ENCODE assay signal across 10 mouse cellular contexts in genomic region chr3:89058783-89059182, GRCm38 (mm10). TPM values are rescaled to one million over a fixed set of nuclear protein-coding genes. Genes with fewer than 3 reads are reported as not detected.
DNase-seq lines count a peak whose midpoint lies in the region; ATAC-seq and TF ChIP-seq lines count a peak whose summit lies in the region.
"Had no signal": no experiment of that assay in that cellular context is flagged by ENCODE, and none has a peak within 500 bp of the region (broad histone marks: within the 10 kb centered on the region; RNA-seq: fewer than 3 reads in every experiment).

No protein-coding gene starts in this region.

- 84% methylated on average over 3 of the region's 3 CpGs for WGBS in heart, postnatal 0 days
- 88% methylated on average over 3 of the region's 3 CpGs for WGBS in heart, embryonic 10.5 days
- WGBS in stomach, postnatal 0 days: 86% methylated on average over 3 of the region's 3 CpGs

- no peaks in the 10 kb centered on the region for H3K9me3 ChIP-seq in heart, postnatal 0 days (replicated peaks; ENCODE audit: control insufficient read depth, low read length)
- H3K9me3 ChIP-seq in heart, embryonic 10.5 days: no peaks in the 10 kb centered on the region
- H3K9me3 ChIP-seq in stomach, postnatal 0 days (ENCODE audit: control insufficient read depth, low read length): no peaks in the 10 kb centered on the region

- H3K9ac ChIP-seq in heart, postnatal 0 days (replicated peaks; ENCODE audit: low read depth, low read length): no peak overlapping the region
- H3K9ac ChIP-seq in stomach, postnatal 0 days (ENCODE audit: low read length): no peak overlapping the region

- no peak overlapping the region for H3K4me2 ChIP-seq in heart, postnatal 0 days (ENCODE audit: low read depth, low read length)
- no peak overlapping the region for H3K4me2 ChIP-seq in stomach, postnatal 0 days (replicated peaks; ENCODE audit: low read depth)

- DNase-seq in heart, postnatal 0 days (ENCODE audit: low spot score): no peak
- no peak for DNase-seq in heart, embryonic 10.5 days (ENCODE audit: low spot score)
- peak; percentile 51 for DNase-seq in testis, postnatal 10 days (ENCODE audit: low spot score)
- no peak for DNase-seq in testis, postnatal 14 days (ENCODE audit: low spot score)
- DNase-seq in c-Kit-positive CD71-positive TER-119-negative erythroid progenitor cells, embryonic 14.5 days (ENCODE audit: low read depth): peak; percentile 33
- peak; percentile 39 for DNase-seq in kidney, postnatal 10 days
- peak; percentile 34 for DNase-seq in stomach, postnatal 0 days (ENCODE audit: low spot score)
- DNase-seq in urinary bladder, adult 18-20 months (ENCODE audit: low spot score in 2 of 2): no peak

- H3K27ac ChIP-seq in heart, postnatal 0 days (ENCODE audit: low read depth): no peak overlapping the region
- H3K27ac ChIP-seq in heart, embryonic 10.5 days: no peak overlapping the region
- no peak overlapping the region for H3K27ac ChIP-seq in stomach, postnatal 0 days (replicated peaks)
- H3K27ac ChIP-seq: macrophage had no signal

- no peak for ATAC-seq in heart, postnatal 0 days (ENCODE audit: insufficient read depth, low read depth)
- no peak for ATAC-seq in stomach, postnatal 0 days (ENCODE audit: low FRiP score, low TSS enrichment)

- TF ChIP-seq CTCF in heart, postnatal 0 days (IDR thresholded peaks at IDR 0.05; ENCODE audit: low read depth): peak; percentile 50
- TF ChIP-seq CTCF in stomach, postnatal 0 days (IDR thresholded peaks at IDR 0.05; ENCODE audit: low read depth): peak; percentile 69

- no peak overlapping the region for H3K4me3 ChIP-seq in heart, postnatal 0 days (ENCODE audit: low read depth, low read length)
- H3K4me3 ChIP-seq in heart, embryonic 10.5 days: no peak overlapping the region
- H3K4me3 ChIP-seq in stomach, postnatal 0 days (ENCODE audit: low read depth, low read length): no peak overlapping the region

- peaks cover 93% of the 10 kb centered on the region for H3K36me3 ChIP-seq in heart, postnatal 0 days (replicated peaks; ENCODE audit: control insufficient read depth, insufficient read depth, low read length)
- peaks cover 96% of the 10 kb centered on the region for H3K36me3 ChIP-seq in heart, embryonic 10.5 days
- H3K36me3 ChIP-seq in stomach, postnatal 0 days (ENCODE audit: control insufficient read depth, insufficient read depth, low read length): peaks cover 30% of the 10 kb centered on the region

- TF ChIP-seq EP300 in heart, postnatal 0 days (IDR thresholded peaks at IDR 0.05; ENCODE audit: low read depth): no peak
- TF ChIP-seq EP300 in stomach, postnatal 0 days (optimal IDR thresholded peaks at IDR 0.05): no peak

- no peaks in the 10 kb centered on the region for H3K27me3 ChIP-seq in heart, postnatal 0 days (ENCODE audit: control insufficient read depth, insufficient read depth, low read length)
- H3K27me3 ChIP-seq in heart, embryonic 10.5 days (ENCODE audit: insufficient read depth, poor library complexity, severe bottlenecking): no peaks in the 10 kb centered on the region
- H3K27me3 ChIP-seq in stomach, postnatal 0 days (ENCODE audit: control insufficient read depth, insufficient read depth, low read length): no peaks in the 10 kb centered on the region

- H3K4me1 ChIP-seq in heart, postnatal 0 days (ENCODE audit: control insufficient read depth, insufficient read depth): no peaks in the 10 kb centered on the region
- H3K4me1 ChIP-seq in heart, embryonic 10.5 days: no peaks in the 10 kb centered on the region
- H3K4me1 ChIP-seq in stomach, postnatal 0 days (replicated peaks; ENCODE audit: control insufficient read depth, insufficient read depth): no peaks in the 10 kb centered on the region

RNA-seq across cellular contexts. Expression of gene Rusc1, which starts 34.3 kb away (rescaled TPM):
- 8.7 and 9.8 TPM in 2 replicates for total RNA-seq in heart, postnatal 0 days (2014; rRNA removed; ENCODE audit: low replicate concordance)
- 8.5 and 8.6 TPM in 2 replicates for polyA plus RNA-seq in heart, postnatal 0 days (2015; fragmentation: Nextera tagmentation; extraction: Ambion mirVana)
- 10.1 and 11.6 TPM in 2 replicates for polyA plus RNA-seq in heart, embryonic 10.5 days (2016; fragmentation: Nextera tagmentation; extraction: Ambion mirVana)
- 19.4 and 22.0 TPM in 2 replicates for polyA plus RNA-seq in stomach, postnatal 0 days (2015; fragmentation: Nextera tagmentation; extraction: Ambion mirVana)

RNA-seq across cellular contexts. Expression of gene Gm43738, which starts 42.1 kb away (rescaled TPM):
- total RNA-seq in heart, postnatal 0 days (2014; rRNA removed; ENCODE audit: low replicate concordance): not detected in 2 replicates
- polyA plus RNA-seq in heart, postnatal 0 days (2015; fragmentation: Nextera tagmentation; extraction: Ambion mirVana): not detected in 2 replicates
- not detected in 2 replicates for polyA plus RNA-seq in heart, embryonic 10.5 days (2016; fragmentation: Nextera tagmentation; extraction: Ambion mirVana)
- polyA plus RNA-seq in stomach, postnatal 0 days (2015; fragmentation: Nextera tagmentation; extraction: Ambion mirVana): 0.17 TPM in 1 of 2 replicates, not detected in the other
- polyA plus RNA-seq: gonadal fat pad, adult 2 months; macrophage had no signal

RNA-seq across cellular contexts. Expression of gene Fdps, which starts 43.0 kb away (rescaled TPM):
- 111 and 131 TPM in 2 replicates for total RNA-seq in heart, postnatal 0 days (2014; rRNA removed; ENCODE audit: low replicate concordance)
- polyA plus RNA-seq in heart, postnatal 0 days (2015; fragmentation: Nextera tagmentation; extraction: Ambion mirVana): 72.8 and 81.1 TPM in 2 replicates
- polyA plus RNA-seq in heart, embryonic 10.5 days (2016; fragmentation: Nextera tagmentation; extraction: Ambion mirVana): 220 and 253 TPM in 2 replicates
- polyA plus RNA-seq in stomach, postnatal 0 days (2015; fragmentation: Nextera tagmentation; extraction: Ambion mirVana): 372 and 379 TPM in 2 replicates

Comparison
In these comparisons a context has a peak if more than half of its experiments do, and no peak if none do; other contexts are left out.
1. DNase-seq: peak in testis, postnatal 10 days (single experiment), c-Kit-positive CD71-positive TER-119-negative erythroid progenitor cells, embryonic 14.5 days (single experiment), kidney, postnatal 10 days (single experiment) and stomach, postnatal 0 days (single experiment); none in heart, postnatal 0 days (single experiment), heart, embryonic 10.5 days (single experiment), testis, postnatal 14 days (single experiment) and urinary bladder, adult 18-20 months (0 of 2).